Mouse (Mus musculus) layer of hippocampus, adult 8-10 months (tissue): ENCODE measurements around the gene Map3k9. TPM values are rescaled to one million over a fixed set of nuclear protein-coding genes. Genes with fewer than 3 reads are reported as not detected.

Source experiments
- DNase-seq, 2 experiments: peaks; one replicate each; pipeline ENCODE4 v3.0.0; 2022; ENCODE audit warnings: low spot score in 2 of 2
- total RNA-seq, 4 experiments: library from RNA; stranded (reverse); gene quantifications; 2 replicates each; pipeline ENCODE4 v1.2.4; 2022

The Map3k9 gene
- total RNA-seq, 4 experiments from 2014 or later: 32.2 to 36.5 (median 34.6) TPM

- DNase-seq: no peak
Measured at GRCm38 (mm10) chr12:81787262-81787661, 6.3 kb upstream of the Map3k9 start.

- DNase-seq: no peak
Measured at GRCm38 (mm10) chr12:81783301-81783700, 2.3 kb upstream of the Map3k9 start.

GRCm38 (mm10) chr12:81782606-81783005 lies 1.6 kb upstream of the Map3k9 start:
- DNase-seq: no peak

GRCm38 (mm10) chr12:81780271-81781093 lies 493 bp downstream of the Map3k9 start:
- no peak for DNase-seq

- no peak for DNase-seq
Measured at GRCm38 (mm10) chr12:81779831-81780230, 1.1 kb downstream of the Map3k9 start.

GRCm38 (mm10) chr12:81776191-81776590 lies 4.8 kb downstream of the Map3k9 start:
- no peak for DNase-seq

- no peak for DNase-seq
Measured at GRCm38 (mm10) chr12:81775641-81776040, 5.3 kb downstream of the Map3k9 start.

GRCm38 (mm10) chr12:81774186-81774585 lies 6.8 kb downstream of the Map3k9 start:
- DNase-seq: no peak

GRCm38 (mm10) chr12:81769458-81769857 lies 11.5 kb downstream of the Map3k9 start:
- DNase-seq: no peak

GRCm38 (mm10) chr12:81765386-81765785 lies 15.6 kb downstream of the Map3k9 start:
- no peak for DNase-seq

GRCm38 (mm10) chr12:81764370-81764769 lies 16.6 kb downstream of the Map3k9 start:
- DNase-seq: no peak

- no peak for DNase-seq
Measured at GRCm38 (mm10) chr12:81754651-81755050, 26.3 kb downstream of the Map3k9 start.

GRCm38 (mm10) chr12:81751116-81751515 lies 29.9 kb downstream of the Map3k9 start:
- DNase-seq: no peak

- no peak for DNase-seq
Measured at GRCm38 (mm10) chr12:81748918-81749317, 32.1 kb downstream of the Map3k9 start.

GRCm38 (mm10) chr12:81748021-81748576 lies 32.9 kb downstream of the Map3k9 start:
- DNase-seq: no peak

- DNase-seq: no peak
Measured at GRCm38 (mm10) chr12:81746400-81747024, 34.5 kb downstream of the Map3k9 start.

GRCm38 (mm10) chr12:81735246-81736070 lies 45.5 kb downstream of the Map3k9 start:
- DNase-seq: no peak

- no peak for DNase-seq
Measured at GRCm38 (mm10) chr12:81726246-81726822, 54.6 kb downstream of the Map3k9 start.

GRCm38 (mm10) chr12:81724776-81725175 lies 56.2 kb downstream of the Map3k9 start:
- DNase-seq: no peak

- DNase-seq: no peak
Measured at GRCm38 (mm10) chr12:81723375-81723774, 57.6 kb downstream of the Map3k9 start.

- DNase-seq: no peak
Measured at GRCm38 (mm10) chr12:81719715-81720114, 61.3 kb downstream of the Map3k9 start.
